26 mouse cellular contexts compared by ENCODE assay signal in genomic region chr2:53723231-53723630, GRCm38 (mm10).
"Had no signal": no experiment of that assay in that cellular context is flagged by ENCODE, and none has a peak within 500 bp of the region (broad histone marks: within the 10 kb centered on the region; RNA-seq: fewer than 3 reads in every experiment).

No protein-coding gene starts in this region.

- H3K4me3 ChIP-seq: heart, adult 2 months; heart, embryonic 13.5 days; heart, embryonic 15.5 days; hindbrain, embryonic 13.5 days; hindbrain, embryonic 15.5 days; layer of hippocampus, adult 2 months; limb, embryonic 10.5 days; limb, embryonic 12.5 days; liver, embryonic 13.5 days; liver, embryonic 15.5 days had no signal

- H3K9me3 ChIP-seq: heart, embryonic 13.5 days; heart, embryonic 15.5 days; hindbrain, embryonic 13.5 days; hindbrain, embryonic 15.5 days; limb, embryonic 10.5 days; limb, embryonic 12.5 days; liver, embryonic 13.5 days; liver, embryonic 15.5 days had no signal

- H3K4me2 ChIP-seq: heart, embryonic 11.5 days; heart, embryonic 13.5 days; heart, embryonic 15.5 days; hindbrain, embryonic 13.5 days; hindbrain, embryonic 15.5 days; limb, embryonic 12.5 days; liver, embryonic 11.5 days; liver, embryonic 13.5 days; liver, embryonic 15.5 days had no signal

- H3K27me3 ChIP-seq: heart, embryonic 13.5 days; heart, embryonic 15.5 days; hindbrain, embryonic 13.5 days; hindbrain, embryonic 15.5 days; limb, embryonic 12.5 days; liver, embryonic 13.5 days; liver, embryonic 15.5 days had no signal

- H3K4me1 ChIP-seq: heart, embryonic 13.5 days; heart, embryonic 15.5 days; hindbrain, embryonic 13.5 days; hindbrain, embryonic 15.5 days; limb, embryonic 10.5 days; limb, embryonic 12.5 days; liver, embryonic 13.5 days; liver, embryonic 15.5 days had no signal

- H3K27ac ChIP-seq: heart, adult 2 months; heart, embryonic 13.5 days; heart, embryonic 15.5 days; hindbrain, embryonic 13.5 days; hindbrain, embryonic 15.5 days; hindbrain, postnatal 0 days; layer of hippocampus, adult 2 months; limb, embryonic 10.5 days; limb, embryonic 12.5 days; liver, embryonic 13.5 days; liver, embryonic 15.5 days had no signal

- DNase-seq: gastrocnemius, postnatal 14 days; gastrocnemius, postnatal 36 days; heart, adult 11 months; heart, adult 2 months; heart, postnatal 14 days; heart, postnatal 36 days; kidney, adult 18-20 months; kidney, adult 8-10 months; kidney, postnatal 10 days; kidney, postnatal 25 days; kidney, postnatal 4 days; liver; liver, embryonic 13.5 days; liver, postnatal 0 days had no signal

- H3K9ac ChIP-seq: heart, embryonic 13.5 days; heart, embryonic 15.5 days; hindbrain, embryonic 13.5 days; hindbrain, embryonic 15.5 days; limb, embryonic 12.5 days; liver, embryonic 13.5 days; liver, embryonic 15.5 days; liver, postnatal 0 days had no signal

- ATAC-seq: hindbrain, postnatal 0 days; intestine, embryonic 16.5 days; liver, postnatal 0 days had no signal

- H3K36me3 ChIP-seq: heart, embryonic 13.5 days; heart, embryonic 15.5 days; hindbrain, embryonic 13.5 days; hindbrain, embryonic 15.5 days; limb, embryonic 10.5 days; limb, embryonic 12.5 days; liver, embryonic 13.5 days; liver, embryonic 15.5 days had no signal
